Mouse (Mus musculus) MEL (cell line): ENCODE data around the gene Lactbl1. TPM values are rescaled to one million over a fixed set of nuclear protein-coding genes. Genes with fewer than 3 reads are reported as not detected.

Source experiments
- DNase-seq: peaks from one replicate; pipeline ENCODE4 v3.0.0; 2011; ENCODE audit warnings: low read depth, low spot score
- H3K27ac ChIP-seq: 2 replicates; pipeline ENCODE4 v1.5.1; 2012; ENCODE audit warnings: low read depth, mild to moderate bottlenecking, control low read depth, low read length, moderate library complexity; ENCODE audit not compliant: control insufficient read depth
- H3K27me3 ChIP-seq, 2 experiments: fragments of 150-350 bp in 1 of 2; sonication (generic) in 1 of 2; 2 replicates each; pipeline ENCODE4 v1.6.1; 2012; ENCODE audit warnings: low read length in 2 of 2, mild to moderate bottlenecking in 2 of 2, improper control_type of control experiment in 1 of 2, moderate library complexity in 1 of 2; ENCODE audit not compliant: insufficient read depth in 2 of 2, control insufficient read depth in 1 of 2
- H3K36me3 ChIP-seq, 2 experiments: 2 replicates each; pipeline ENCODE4 v1.6.1; 2012 to 2014; ENCODE audit warnings: low read length in 2 of 2, improper control_type of control experiment in 1 of 2, inconsistent platforms in 1 of 2, mild to moderate bottlenecking in 1 of 2; ENCODE audit not compliant: insufficient read depth in 2 of 2, control insufficient read depth in 1 of 2
- H3K4me1 ChIP-seq, 2 experiments: fragments of 150-350 bp in 1 of 2; sonication (generic) in 1 of 2; 2 replicates each; pipeline ENCODE4 v1.6.1; 2012; ENCODE audit warnings: low read length in 2 of 2, improper control_type of control experiment in 1 of 2, mild to moderate bottlenecking in 1 of 2; ENCODE audit not compliant: insufficient read depth in 2 of 2, control insufficient read depth in 1 of 2
- H3K4me3 ChIP-seq, 2 experiments: fragments of 150-350 bp in 1 of 2; sonication (generic) in 1 of 2; 2 replicates each; pipeline ENCODE4 v1.5.1; 2012; ENCODE audit warnings: low read depth in 2 of 2, low read length in 2 of 2, mild to moderate bottlenecking in 2 of 2, moderate library complexity in 2 of 2, control low read depth in 1 of 2, improper control_type of control experiment in 1 of 2; ENCODE audit not compliant: control insufficient read depth in 1 of 2, insufficient read depth in 1 of 2
- H3K79me2 ChIP-seq: 2 replicates; pipeline ENCODE4 v1.6.1; 2012; ENCODE audit warnings: mild to moderate bottlenecking, low read length, moderate library complexity; ENCODE audit not compliant: control insufficient read depth, poor library complexity, insufficient read depth
- H3K9ac ChIP-seq: 2 replicates; pipeline ENCODE4 v1.6.1; 2012; ENCODE audit warnings: low read depth, mild to moderate bottlenecking, control low read depth, low read length, moderate library complexity; ENCODE audit not compliant: control insufficient read depth, poor library complexity, severe bottlenecking
- H3K9me3 ChIP-seq: fragments of 150-350 bp; sonication (generic); replicated peaks from 2 replicates; pipeline ENCODE4 v1.6.1; 2012; ENCODE audit warnings: mild to moderate bottlenecking, low read length, improper control_type of control experiment, moderate library complexity; ENCODE audit not compliant: insufficient read depth
- CTCF ChIP-seq, 3 experiments: IDR thresholded peaks in 2 of 3; conservative IDR thresholded peaks in 1 of 3; 2 replicates each; pipeline ENCODE4 v1.5.1; 2011 to 2012; ENCODE audit warnings: low read length in 3 of 3, low read depth in 2 of 3, mild to moderate bottlenecking in 2 of 3, improper control_type of control experiment in 1 of 3, inconsistent platforms in 1 of 3, mixed read lengths in 1 of 3, moderate library complexity in 1 of 3; ENCODE audit not compliant: control insufficient read depth in 1 of 3, insufficient read depth in 1 of 3, poor library complexity in 1 of 3, severe bottlenecking in 1 of 3
- E2F4 ChIP-seq: IDR thresholded peaks from 2 replicates; pipeline ENCODE4 v1.6.1; 2011; ENCODE audit warnings: low read depth, low read length, improper control_type of control experiment, borderline replicate concordance
- ETS1 ChIP-seq: IDR thresholded peaks from 2 replicates; pipeline ENCODE4 v1.6.1; 2012; ENCODE audit warnings: low read depth, mild to moderate bottlenecking, inconsistent platforms, low read length, improper control_type of control experiment, moderate library complexity
- GABPA ChIP-seq: IDR thresholded peaks from 2 replicates; pipeline ENCODE4 v1.6.1; 2012; ENCODE audit warnings: low read depth, mild to moderate bottlenecking, inconsistent platforms, low read length, improper control_type of control experiment, moderate library complexity
- JUND ChIP-seq: IDR thresholded peaks from 2 replicates; pipeline ENCODE4 v1.6.1; 2011; ENCODE audit warnings: low read depth, mild to moderate bottlenecking, improper control_type of control experiment, low read length
- KAT2A ChIP-seq: conservative IDR thresholded peaks from 2 replicates; pipeline ENCODE4 v1.6.1; 2012; ENCODE audit warnings: low read depth, low read length, improper control_type of control experiment, inconsistent platforms
- MAFK ChIP-seq: IDR thresholded peaks from 2 replicates; pipeline ENCODE4 v1.6.1; 2011; ENCODE audit warnings: low read depth, mild to moderate bottlenecking, low read length, improper control_type of control experiment, borderline replicate concordance
- MAX ChIP-seq: IDR thresholded peaks from 2 replicates; pipeline ENCODE4 v1.6.1; 2011; ENCODE audit warnings: low read length, improper control_type of control experiment
- MAZ ChIP-seq: IDR thresholded peaks from 2 replicates; pipeline ENCODE4 v1.6.1; 2012; ENCODE audit warnings: low read depth, mild to moderate bottlenecking, inconsistent platforms, low read length, improper control_type of control experiment
- MYB ChIP-seq: IDR thresholded peaks from 2 replicates; pipeline ENCODE4 v1.6.1; 2011; ENCODE audit warnings: mild to moderate bottlenecking, low read depth, low read length, improper control_type of control experiment
- MYC ChIP-seq: IDR thresholded peaks from 2 replicates; pipeline ENCODE4 v1.6.1; 2011; ENCODE audit warnings: low read depth, mild to moderate bottlenecking, low read length, improper control_type of control experiment, moderate library complexity
- NELFE ChIP-seq: IDR thresholded peaks from 2 replicates; pipeline ENCODE4 v1.6.1; 2011; ENCODE audit warnings: low read depth, low read length, improper control_type of control experiment
- POLR2AphosphoS5 ChIP-seq: IDR thresholded peaks from 2 replicates; pipeline ENCODE4 v1.6.1; 2012; ENCODE audit warnings: low read depth, borderline replicate concordance, mild to moderate bottlenecking, inconsistent platforms, low read length, moderate library complexity, mixed read lengths
- RAD21 ChIP-seq: IDR thresholded peaks from 2 replicates; pipeline ENCODE4 v1.6.1; 2011; ENCODE audit warnings: mild to moderate bottlenecking, low read depth, low read length, improper control_type of control experiment
- RCOR1 ChIP-seq: IDR thresholded peaks from 2 replicates; pipeline ENCODE4 v1.6.1; 2012; ENCODE audit warnings: low read depth, mild to moderate bottlenecking, inconsistent platforms, low read length, improper control_type of control experiment
- SMC3 ChIP-seq: IDR thresholded peaks from 2 replicates; pipeline ENCODE4 v1.6.1; 2011; ENCODE audit warnings: low read depth, low read length, improper control_type of control experiment
- TAL1 ChIP-seq: IDR thresholded peaks from 2 replicates; pipeline ENCODE4 v1.6.1; 2012; ENCODE audit warnings: mild to moderate bottlenecking, inconsistent platforms, low read length, moderate library complexity, mixed read lengths
- TBP ChIP-seq: IDR thresholded peaks from 2 replicates; pipeline ENCODE4 v1.8.0; 2011; ENCODE audit warnings: low read depth, low read length, improper control_type of control experiment
- TCF12 ChIP-seq: IDR thresholded peaks from 2 replicates; pipeline ENCODE4 v1.6.1; 2014; ENCODE audit warnings: low read depth, mild to moderate bottlenecking, inconsistent platforms, low read length, improper control_type of control experiment, moderate library complexity
- ZMIZ1 ChIP-seq: IDR thresholded peaks from 2 replicates; pipeline ENCODE4 v1.6.1; 2012; ENCODE audit warnings: low read depth, mild to moderate bottlenecking, inconsistent platforms, low read length, improper control_type of control experiment, moderate library complexity
- polyA plus RNA-seq, 2 experiments: library from polyadenylated mRNA; stranded (reverse) in 1 of 2; unstranded in 1 of 2; fragments of >175 nt in 1 of 2; fragments of >200 nt in 1 of 2; gene quantifications; 2 replicates each; pipeline versions ENCODE4 v1.2.1 to v1.2.4; 2012; ENCODE audit warnings: low replicate concordance in 2 of 2, low read depth in 1 of 2; ENCODE audit not compliant: insufficient read length in 2 of 2, insufficient read depth in 1 of 2, missing spikeins in 1 of 2
- total RNA-seq: library from RNA; depleted of rRNA; stranded (reverse); fragments of 300-350 nt; gene quantifications from 2 replicates; pipeline ENCODE4 v1.2.3, GENCODE M21; 2012; rRNA removed

The Lactbl1 gene
- total RNA-seq (not detected in 2 replicates), polyA plus RNA-seq (not detected)

DNA sequence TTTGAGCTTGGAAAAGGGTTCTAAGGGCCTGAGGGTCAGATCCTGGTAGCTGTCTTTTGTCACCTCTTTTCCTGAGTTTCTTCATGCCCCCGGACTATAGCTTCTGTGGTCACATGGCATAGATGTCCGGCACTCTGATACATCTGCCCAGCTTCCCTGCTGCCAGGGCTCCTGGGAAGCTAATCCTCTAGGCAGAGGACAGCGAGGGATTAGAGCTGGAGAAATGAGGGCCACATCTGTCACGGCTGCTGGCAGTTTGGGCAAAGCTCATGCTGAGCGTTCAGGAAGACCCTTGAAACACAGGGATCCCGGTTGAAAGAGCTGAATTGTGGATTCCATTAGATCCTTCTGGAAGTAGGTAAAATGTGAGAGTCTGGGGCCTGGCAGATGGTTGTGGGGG, at the start of gene Lactbl1:
Lactbl1 (plus strand) TSS at position 234 of the 400 bp plus-strand sequence.
- DNase-seq = no peak
- H3K9me3 ChIP-seq = no peaks in the 10 kb centered on the region

GRCm38 (mm10) chr4:136581885-136582284, 40.5 kb upstream of the Lactbl1 start:
- H3K79me2 ChIP-seq = peaks cover 25% of the 10 kb centered on the region
- TF ChIP-seq ZMIZ1 = no peak
- TF ChIP-seq MAFK = no peak
- no peak for TF ChIP-seq TBP
- TF ChIP-seq NELFE = no peak
- TF ChIP-seq KAT2A = no peak
- no peak for TF ChIP-seq TAL1
- TF ChIP-seq JUND = no peak
- TF ChIP-seq POLR2AphosphoS5 = no peak
- TF ChIP-seq SMC3 = no peak
- TF ChIP-seq MYC = no peak
- TF ChIP-seq RCOR1 = no peak
- TF ChIP-seq CTCF (IDR thresholded peaks at IDR 0.05 in 2 of 3, conservative IDR thresholded peaks at IDR 0.05 in 1 of 3; ENCODE audit: control insufficient read depth in 1 of 3, insufficient read depth in 1 of 3, low read depth in 2 of 3, low read length in 3 of 3, poor library complexity in 1 of 3, severe bottlenecking in 1 of 3) = no peak
- no peak for TF ChIP-seq MAX
- TF ChIP-seq ETS1 = no peak
- TF ChIP-seq TCF12 = no peak
- no peak for TF ChIP-seq E2F4
- no peak for TF ChIP-seq MYB
- no peaks in the 10 kb centered on the region for H3K27me3 ChIP-seq

More for the DNA sequence above, at the start of gene Lactbl1:
- H3K4me1 ChIP-seq = no peaks in the 10 kb centered on the region
- H3K27me3 ChIP-seq = no peaks in the 10 kb centered on the region; a peak in 1 of 4 replicates
- no peaks in the 10 kb centered on the region for H3K36me3 ChIP-seq
- no peak within 1 kb of the TSS for H3K9ac ChIP-seq
- H3K4me3 ChIP-seq = no peak within 1 kb of the TSS
- no peak within 1 kb of the TSS for H3K27ac ChIP-seq
- TF ChIP-seq NELFE (no peak), ZMIZ1 (no peak), MAZ (no peak), GABPA (no peak), RAD21 (no peak)
- TF ChIP-seq, all 39 proteins: peak for 0
- no peaks in the 10 kb centered on the region for H3K79me2 ChIP-seq

More at GRCm38 (mm10) chr4:136581885-136582284, 40.5 kb upstream of the Lactbl1 start:
- H3K9me3 ChIP-seq = no peaks in the 10 kb centered on the region
- peaks cover 0 to under 1% of the 10 kb centered on the region in 2 experiments; a peak in 1 of 4 replicates for H3K4me1 ChIP-seq
- no peak overlapping the region for H3K27ac ChIP-seq
- peaks cover under 1 to 4% of the 10 kb centered on the region in 2 experiments for H3K36me3 ChIP-seq
- no peak for DNase-seq
- H3K9ac ChIP-seq = no peak overlapping the region
- H3K4me3 ChIP-seq = no peak overlapping the region
